Mouse (Mus musculus) embryo, embryonic 10.5 days (tissue): ENCODE measurements at regions not wholly inside any gene's neighbourhood (a gene's known extent, or its start where the extent isn't known, plus 50 kb on each side); places are given as distances from the start of the nearest gene placed in this dataset.

Experiments
- DNase-seq: peaks from one replicate; pipeline ENCODE4 v3.0.0-alpha.2; 2015; ENCODE audit warnings: low spot score

GRCm38 (mm10) chr5:39176906-39177305 lies 300.3 kb upstream of the Clnk start:
- DNase-seq: no peak

GRCm38 (mm10) chr5:39173491-39173890 lies 296.9 kb upstream of the Clnk start:
- DNase-seq: no peak

- no peak for DNase-seq
These were observed 283.0 kb upstream of the Clnk start for GRCm38 (mm10) chr5:39159651-39160050.

- DNase-seq: no peak
These were observed 279.2 kb upstream of the Clnk start for GRCm38 (mm10) chr5:39155763-39156162.

- no peak for DNase-seq
These were observed 276.7 kb upstream of the Clnk start for GRCm38 (mm10) chr5:39153291-39153794.

GRCm38 (mm10) chr5:39151917-39152316 lies 275.3 kb upstream of the Clnk start:
- DNase-seq: no peak

- no peak for DNase-seq
These were observed 274.3 kb upstream of the Clnk start for GRCm38 (mm10) chr5:39150891-39151290.

GRCm38 (mm10) chr5:39145658-39146057 lies 269.0 kb upstream of the Clnk start:
- DNase-seq: peak; percentile 17

- no peak for DNase-seq
These were observed 267.6 kb upstream of the Clnk start for GRCm38 (mm10) chr5:39144225-39144624.

- DNase-seq: no peak
These were observed 267.0 kb upstream of the Clnk start for GRCm38 (mm10) chr5:39143648-39144047.

GRCm38 (mm10) chr5:39138375-39138774 lies 261.8 kb upstream of the Clnk start:
- no peak for DNase-seq

- no peak for DNase-seq
These were observed 252.3 kb upstream of the Clnk start for GRCm38 (mm10) chr5:39128931-39129330.

GRCm38 (mm10) chr5:39126833-39127232 lies 250.2 kb upstream of the Clnk start:
- no peak for DNase-seq

GRCm38 (mm10) chr5:39126270-39126691 lies 249.7 kb upstream of the Clnk start:
- no peak for DNase-seq

GRCm38 (mm10) chr5:39110336-39110735 lies 233.7 kb upstream of the Clnk start:
- no peak for DNase-seq

- DNase-seq: no peak
These were observed 232.9 kb upstream of the Clnk start for GRCm38 (mm10) chr5:39109526-39109925.

- DNase-seq: no peak
These were observed 222.5 kb upstream of the Clnk start for GRCm38 (mm10) chr5:39099113-39099512.

- DNase-seq: no peak
These were observed 218.3 kb upstream of the Clnk start for GRCm38 (mm10) chr5:39094875-39095274.

- peak; percentile 8 for DNase-seq
These were observed 200.1 kb upstream of the Clnk start for GRCm38 (mm10) chr5:39076555-39077178.

GRCm38 (mm10) chr5:39069683-39070082 lies 193.1 kb upstream of the Clnk start:
- no peak for DNase-seq

- DNase-seq: no peak
These were observed 186.4 kb upstream of the Clnk start for GRCm38 (mm10) chr5:39063061-39063460.

GRCm38 (mm10) chr5:39052490-39053250 lies 176.1 kb upstream of the Clnk start:
- DNase-seq: no peak

- DNase-seq: no peak
These were observed 173.9 kb upstream of the Clnk start for GRCm38 (mm10) chr5:39050512-39050911.
